Mouse (Mus musculus) naive thymus-derived CD4-positive, alpha-beta T cell, adult 5 months (primary cell): Measurements from ENCODE around the gene Tor1aip1. TPM values are rescaled to one million over a fixed set of nuclear protein-coding genes. Genes with fewer than 3 reads are reported as not detected.

Experiments used
- polyA plus RNA-seq: library from polyadenylated mRNA; unstranded; fragments of 100-300 nt; shearing (Covaris generic); gene quantifications from one replicate; pipeline ENCODE4 v1.2.1, GENCODE M21; 2017

Gene Tor1aip1
- 118 TPM for polyA plus RNA-seq

GRCm38 (mm10) chr1:156035930-156036737 lies at the start of gene Tor1aip1:
Gene Tor1aip1, minus strand, starts transcription at chr1:156036480.

GRCm38 (mm10) chr1:156035269-156035929 lies 881 bp downstream of the Tor1aip1 start, which contains the start of gene Tor1aip2:
Gene Tor1aip2, plus strand, starts transcription at chr1:156035403.

GRCm38 (mm10) chr1:155973068-155973718 lies 63.1 kb downstream of the Tor1aip1 start, which contains the start of gene Cep350:
Gene Cep350, minus strand, starts transcription at chr1:155973255.

Other genes with a start within 250 kb of the Tor1aip1 start
- 47.4 TPM for gene Qsox1, start 223.6 kb downstream of the Tor1aip1 start, polyA plus RNA-seq
- 78.3 TPM for gene Cep350, start 63.2 kb downstream of the Tor1aip1 start, polyA plus RNA-seq
- 103 TPM for gene Tor1aip2, start 1.1 kb downstream of the Tor1aip1 start, polyA plus RNA-seq
- gene Fam163a, start 168.5 kb upstream of the Tor1aip1 start, polyA plus RNA-seq = not detected